Mouse (Mus musculus) G1E (cell line): ENCODE measurements around the gene Sh3glb2. TPM values are rescaled to one million over a fixed set of nuclear protein-coding genes. Genes with fewer than 3 reads are reported as not detected.

Source experiments
- ATAC-seq: 2 replicates; pipeline ENCODE4 v1.8.0; 2016; ENCODE audit warnings: mild to moderate bottlenecking; ENCODE audit not compliant: insufficient number of reproducible peaks, poor library complexity, low FRiP score, severe bottlenecking; ENCODE audit errors: extremely low read depth
- DNase-seq: peaks from one replicate; pipeline ENCODE4 v3.0.0; 2012; ENCODE audit warnings: low spot score
- H3K27me3 ChIP-seq: 2 replicates; pipeline ENCODE4 v1.6.1; 2012; ENCODE audit warnings: mild to moderate bottlenecking, low read length, inconsistent platforms; ENCODE audit not compliant: insufficient read depth
- H3K36me3 ChIP-seq: replicated peaks from 2 replicates; pipeline ENCODE3; 2012; ENCODE audit warnings: mild to moderate bottlenecking, inconsistent platforms
- H3K4me1 ChIP-seq: 2 replicates; pipeline ENCODE4 v1.6.1; 2012; ENCODE audit warnings: low read depth, low read length, inconsistent platforms, mixed read lengths; ENCODE audit not compliant: insufficient read depth
- H3K4me3 ChIP-seq: 2 replicates; pipeline ENCODE4 v1.5.1; 2012; ENCODE audit warnings: low read depth, mild to moderate bottlenecking, inconsistent platforms, low read length, moderate library complexity, mixed read lengths
- H3K9me3 ChIP-seq: replicated peaks from 2 replicates; pipeline ENCODE4 v1.6.1; 2012; ENCODE audit warnings: inconsistent platforms
- CTCF ChIP-seq: IDR thresholded peaks from 2 replicates; pipeline ENCODE4 v1.5.1; 2012; ENCODE audit warnings: low read depth, low read length, inconsistent platforms, mixed read lengths
- GATA1 ChIP-seq: IDR thresholded peaks from 2 replicates; pipeline ENCODE4 v1.6.1; 2012; ENCODE audit warnings: borderline replicate concordance, low read length, inconsistent platforms, mixed read lengths
- GATA2 ChIP-seq: IDR thresholded peaks from 2 replicates; pipeline ENCODE4 v1.6.1; 2012; ENCODE audit warnings: low read depth, low read length, inconsistent platforms, borderline replicate concordance
- POLR2AphosphoS5 ChIP-seq: IDR thresholded peaks from 2 replicates; pipeline ENCODE4 v1.6.1; 2012; ENCODE audit warnings: low read depth, low read length, inconsistent platforms; ENCODE audit not compliant: insufficient replicate concordance
- TAL1 ChIP-seq: conservative IDR thresholded peaks from 2 replicates; pipeline ENCODE4 v1.6.1; 2012; ENCODE audit warnings: low read depth, low read length, inconsistent platforms, mixed read lengths
- polyA plus RNA-seq: library from polyadenylated mRNA; stranded (reverse); fragments of >175 nt; gene quantifications from 2 replicates; pipeline ENCODE4 v1.2.3, GENCODE M21; 2012
- total RNA-seq, 2 experiments: library from RNA; stranded (forward) in 1 of 2; stranded (reverse) in 1 of 2; fragments of 200-1000 nt in 1 of 2; fragments of >200 nt in 1 of 2; fragmentation: Nextera tagmentation in 1 of 2; gene quantifications; 2 replicates each; pipeline ENCODE4 v1.2.3; 2014 to 2017

The Sh3glb2 gene
- total and polyA plus RNA-seq, 3 experiments = 20.8 to 31.3 (median 24.9) TPM

- DNase-seq = no peak
- ATAC-seq = no peak
- peaks cover 27% of the 10 kb centered on the region for H3K4me1 ChIP-seq
Observed at GRCm38 (mm10) chr2:30402351-30402826, 43.3 kb upstream of the Sh3glb2 start.

DNA sequence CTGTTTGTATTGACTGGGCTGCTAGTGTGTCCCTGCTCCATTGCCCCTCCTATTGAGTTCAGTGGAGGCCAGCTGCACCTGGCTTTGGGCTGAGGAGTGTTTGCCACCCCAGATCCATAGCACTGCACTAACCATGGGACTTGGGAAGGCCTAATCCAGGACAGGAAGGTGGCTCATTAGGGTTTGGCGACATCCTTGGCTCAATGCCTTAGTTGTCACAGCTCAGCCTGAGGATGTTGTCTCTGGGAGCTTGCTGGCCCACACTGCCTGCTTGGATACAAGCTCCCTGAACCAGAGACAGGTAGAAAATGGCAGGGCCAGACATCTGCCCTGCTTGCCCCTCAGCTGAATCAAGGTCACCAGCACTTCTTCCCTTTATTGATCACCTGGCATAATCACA is 42.4 kb upstream of the Sh3glb2 start:
- ATAC-seq = no peak
- peaks cover 98% of the 10 kb centered on the region for H3K36me3 ChIP-seq
- H3K4me1 ChIP-seq = peaks cover 34% of the 10 kb centered on the region
- no peak for DNase-seq
- TF ChIP-seq GATA1 (no peak), TAL1 (no peak), POLR2AphosphoS5 (no peak), GATA2 (no peak), CTCF (no peak)
- H3K4me3 ChIP-seq = no peak overlapping the region
- H3K27me3 ChIP-seq = no peaks in the 10 kb centered on the region
- no peaks in the 10 kb centered on the region for H3K9me3 ChIP-seq

More at GRCm38 (mm10) chr2:30402351-30402826, 43.3 kb upstream of the Sh3glb2 start:
- H3K9me3 ChIP-seq = no peaks in the 10 kb centered on the region
- H3K27me3 ChIP-seq = no peaks in the 10 kb centered on the region
- no peak overlapping the region for H3K4me3 ChIP-seq
- TF ChIP-seq POLR2AphosphoS5 = peak; percentile 16; the same call in 1 of the 2 replicates
- no peak for TF ChIP-seq GATA2
- peaks cover 98% of the 10 kb centered on the region for H3K36me3 ChIP-seq

GRCm38 (mm10) chr2:30399191-30400171 is 40.3 kb upstream of the Sh3glb2 start:
- Histone ChIP-seq H3K27me3 (no peaks in the 10 kb centered on the region), H3K4me1 (peaks cover 55% of the 10 kb centered on the region), H3K36me3 (peaks cover 98% of the 10 kb centered on the region), H3K4me3 (no peak overlapping the region), H3K9me3 (no peaks in the 10 kb centered on the region)
- ATAC-seq (no peak), DNase-seq (no peak)
- TF ChIP-seq GATA2 (no peak), CTCF (no peak)

DNA sequence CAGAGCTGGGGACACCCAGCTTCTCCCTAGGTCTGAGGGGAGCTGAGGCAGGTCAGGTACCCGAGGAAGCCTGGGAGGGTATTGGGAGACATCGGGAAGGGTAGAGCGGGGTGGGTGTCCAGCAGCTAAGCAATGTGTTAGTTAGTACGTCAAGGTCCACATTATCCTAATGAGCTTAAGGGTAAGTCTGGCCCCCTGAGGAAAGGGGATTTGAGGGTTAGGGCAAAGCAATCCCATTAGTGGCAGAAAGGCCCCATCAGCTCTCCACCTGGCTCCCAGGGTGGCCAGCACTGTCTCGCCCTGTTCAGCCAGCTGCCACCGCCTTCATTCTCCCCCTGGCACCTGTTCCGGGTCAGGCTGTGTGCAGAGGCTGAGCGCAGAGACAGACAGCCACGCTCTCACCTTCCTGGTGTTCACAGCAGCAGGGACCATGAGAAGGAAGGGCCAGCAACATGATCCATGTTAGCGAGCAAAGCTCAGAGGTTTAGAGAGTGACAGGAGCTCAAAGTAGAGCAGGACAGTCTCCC is 38.9 kb upstream of the Sh3glb2 start:
- H3K36me3 ChIP-seq = peaks cover 100% of the 10 kb centered on the region
- H3K4me1 ChIP-seq = peaks cover 69% of the 10 kb centered on the region
- H3K4me3 ChIP-seq = no peak overlapping the region
- ATAC-seq (no peak), DNase-seq (no peak)
- TF ChIP-seq CTCF = no peak
- TF ChIP-seq POLR2AphosphoS5 = no peak
- no peak for TF ChIP-seq TAL1
- TF ChIP-seq GATA1 = no peak
- no peak for TF ChIP-seq GATA2
- H3K9me3 ChIP-seq = no peaks in the 10 kb centered on the region
- no peaks in the 10 kb centered on the region for H3K27me3 ChIP-seq

DNA sequence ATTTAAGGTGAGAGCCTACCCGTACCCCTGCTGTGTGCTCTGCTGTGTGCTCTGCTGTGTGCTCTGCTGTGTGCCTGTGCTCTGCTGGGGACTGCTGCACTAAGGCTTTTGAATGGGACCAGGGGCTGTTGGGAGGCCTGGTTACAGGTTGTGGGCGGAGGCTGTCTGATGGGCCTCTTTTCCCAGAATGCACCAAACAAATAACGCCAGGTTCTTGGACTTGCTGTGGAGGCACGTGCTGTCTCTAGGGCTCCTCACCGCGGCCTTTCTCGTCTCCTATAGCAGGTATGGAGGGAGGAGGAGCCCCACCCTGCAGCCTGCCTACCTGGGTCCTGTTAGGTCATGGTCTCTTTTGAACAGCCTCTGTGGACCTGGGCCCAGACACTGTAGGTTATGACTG is 37.1 kb upstream of the Sh3glb2 start:
- peaks cover 82% of the 10 kb centered on the region for H3K36me3 ChIP-seq
- DNase-seq (peak; percentile 66), ATAC-seq (no peak)
- peaks cover 80% of the 10 kb centered on the region for H3K4me1 ChIP-seq
- peak overlapping the region; percentile 55; the same call in 1 of the 2 replicates for H3K4me3 ChIP-seq
- no peaks in the 10 kb centered on the region for H3K9me3 ChIP-seq
- TF ChIP-seq POLR2AphosphoS5 (no peak), CTCF (no peak), GATA1 (no peak), TAL1 (no peak), GATA2 (no peak)
- no peaks in the 10 kb centered on the region for H3K27me3 ChIP-seq

DNA sequence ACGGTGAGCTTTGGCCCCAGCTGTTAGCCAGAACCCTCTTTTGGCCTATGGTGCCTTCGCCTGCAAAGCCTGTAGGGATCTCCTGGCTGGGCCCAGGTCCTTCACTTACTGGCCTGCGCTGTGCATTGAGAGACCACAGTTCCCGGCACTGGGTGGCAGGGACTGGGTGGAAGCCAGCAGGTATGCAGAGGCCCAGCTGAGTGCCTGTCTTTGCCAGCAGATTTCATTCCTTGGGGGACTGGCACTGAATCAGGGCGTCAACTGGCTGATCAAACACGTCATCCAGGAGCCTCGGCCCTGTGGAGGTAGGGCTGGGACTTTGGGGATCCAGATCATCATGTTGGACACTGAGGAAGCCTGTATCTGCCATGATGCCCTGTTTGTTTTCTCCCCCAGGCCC is 36.6 kb upstream of the Sh3glb2 start:
- H3K27me3 ChIP-seq = no peaks in the 10 kb centered on the region
- no peak for TF ChIP-seq TAL1
- no peak for TF ChIP-seq CTCF
- no peak for TF ChIP-seq GATA2
- TF ChIP-seq POLR2AphosphoS5 = no peak
- no peak for TF ChIP-seq GATA1
- H3K9me3 ChIP-seq = no peaks in the 10 kb centered on the region
- H3K4me3 ChIP-seq = peak overlapping the region; percentile 55; the same call in 1 of the 2 replicates
- H3K4me1 ChIP-seq = peaks cover 84% of the 10 kb centered on the region
- peaks cover 77% of the 10 kb centered on the region for H3K36me3 ChIP-seq
- no peak for ATAC-seq
- no peak for DNase-seq

DNA sequence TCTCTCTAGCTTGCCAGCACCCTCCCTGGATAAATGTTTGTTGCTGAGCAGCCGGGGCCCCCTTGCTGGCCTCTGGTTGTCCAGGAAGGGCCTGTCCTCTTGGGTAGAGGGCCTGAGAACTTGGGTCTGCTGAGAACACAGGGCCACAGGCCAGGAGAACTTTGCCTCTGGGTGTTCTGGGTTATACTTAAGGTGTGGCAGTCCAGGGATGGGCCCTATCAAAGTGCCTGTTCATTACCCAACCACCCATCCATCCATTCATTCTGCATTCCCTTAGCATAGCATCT is 34.2 kb upstream of the Sh3glb2 start:
- Histone ChIP-seq H3K36me3 (peaks cover 52% of the 10 kb centered on the region), H3K4me3 (peak overlapping the region; percentile 88), H3K9me3 (no peaks in the 10 kb centered on the region), H3K27me3 (no peaks in the 10 kb centered on the region), H3K4me1 (peaks cover 74% of the 10 kb centered on the region)
- ATAC-seq = no peak
- DNase-seq = no peak
- TF ChIP-seq CTCF (no peak), GATA2 (no peak), POLR2AphosphoS5 (no peak), GATA1 (no peak), TAL1 (no peak)
